ENCODE assay signal across 8 mouse cellular contexts in genomic region chr10:25268476-25269351, GRCm38 (mm10). TPM values are rescaled to one million over a fixed set of nuclear protein-coding genes. Genes with fewer than 3 reads are reported as not detected.
DNase-seq lines count a peak whose midpoint lies in the region; ATAC-seq and TF ChIP-seq lines count a peak whose summit lies in the region.

No protein-coding gene starts in this region.

- H3K9ac ChIP-seq in limb, embryonic 11.5 days (ENCODE audit: low read length), result no peak overlapping the region
- no peak overlapping the region for H3K9ac ChIP-seq in forebrain, embryonic 15.5 days (replicated peaks)
- H3K9ac ChIP-seq in intestine, postnatal 0 days (ENCODE audit: low read depth, low read length), result no peak overlapping the region
- H3K9ac ChIP-seq in stomach, postnatal 0 days (ENCODE audit: low read length), result no peak overlapping the region

- WGBS in limb, embryonic 11.5 days, result 53% methylated on average over 18 of the region's 18 CpGs
- WGBS in limb, embryonic 10.5 days, result 60% methylated on average over 18 of the region's 18 CpGs
- WGBS in forebrain, embryonic 15.5 days, result 51% methylated on average over 18 of the region's 18 CpGs
- 42% methylated on average over 18 of the region's 18 CpGs for WGBS in intestine, postnatal 0 days
- 36% methylated on average over 18 of the region's 18 CpGs for WGBS in stomach, postnatal 0 days

- H3K4me3 ChIP-seq in limb, embryonic 11.5 days (ENCODE audit: low read depth, low read length), result no peak overlapping the region
- H3K4me3 ChIP-seq in limb, embryonic 10.5 days, result no peak overlapping the region
- no peak overlapping the region for H3K4me3 ChIP-seq in forebrain, embryonic 15.5 days
- H3K4me3 ChIP-seq in intestine, postnatal 0 days (ENCODE audit: low read depth, low read length), result no peak overlapping the region
- H3K4me3 ChIP-seq in stomach, postnatal 0 days (ENCODE audit: low read depth, low read length), result no peak overlapping the region

- no peaks in the 10 kb centered on the region for H3K27me3 ChIP-seq in limb, embryonic 11.5 days (ENCODE audit: control insufficient read depth, insufficient read depth, low read length)
- no peaks in the 10 kb centered on the region for H3K27me3 ChIP-seq in limb, embryonic 10.5 days (ENCODE audit: low read depth, poor library complexity, severe bottlenecking)
- no peaks in the 10 kb centered on the region for H3K27me3 ChIP-seq in forebrain, embryonic 15.5 days
- no peaks in the 10 kb centered on the region for H3K27me3 ChIP-seq in intestine, postnatal 0 days (replicated peaks; ENCODE audit: control insufficient read depth, insufficient read depth, low read length)
- H3K27me3 ChIP-seq in stomach, postnatal 0 days (ENCODE audit: control insufficient read depth, insufficient read depth, low read length), result no peaks in the 10 kb centered on the region

- DNase-seq in limb, embryonic 11.5 days (ENCODE audit: low spot score), result peak; percentile 34
- DNase-seq in limb, embryonic 10.5 days (ENCODE audit: low spot score), result no peak
- DNase-seq in T-cell, adult 2 months (ENCODE audit: low spot score), result peak; percentile 45
- DNase-seq in lung, postnatal 36 days, result peak; percentile 87
- no peak for DNase-seq in stomach, postnatal 0 days (ENCODE audit: low spot score)
- no peak for DNase-seq in urinary bladder, adult 2 months (ENCODE audit: low spot score)

- no peak overlapping the region for H3K4me2 ChIP-seq in limb, embryonic 11.5 days (ENCODE audit: low read depth, severe bottlenecking)
- no peak overlapping the region for H3K4me2 ChIP-seq in forebrain, embryonic 15.5 days (replicated peaks)
- H3K4me2 ChIP-seq in intestine, postnatal 0 days (replicated peaks; ENCODE audit: low read depth), result no peak overlapping the region
- H3K4me2 ChIP-seq in stomach, postnatal 0 days (replicated peaks; ENCODE audit: low read depth), result no peak overlapping the region; the same call in 1 of the 2 replicates

- TF ChIP-seq EP300 in stomach, postnatal 0 days (optimal IDR thresholded peaks at IDR 0.05), result no peak

- no peaks in the 10 kb centered on the region for H3K4me1 ChIP-seq in limb, embryonic 11.5 days (ENCODE audit: control insufficient read depth, insufficient read depth, low read length)
- H3K4me1 ChIP-seq in limb, embryonic 10.5 days, result no peaks in the 10 kb centered on the region
- H3K4me1 ChIP-seq in forebrain, embryonic 15.5 days, result peaks cover 3% of the 10 kb centered on the region; the same call in 1 of the 2 replicates
- H3K4me1 ChIP-seq in intestine, postnatal 0 days (replicated peaks; ENCODE audit: control insufficient read depth, insufficient read depth, low read length), result no peaks in the 10 kb centered on the region
- no peaks in the 10 kb centered on the region for H3K4me1 ChIP-seq in stomach, postnatal 0 days (replicated peaks; ENCODE audit: control insufficient read depth, insufficient read depth)

- H3K27ac ChIP-seq in limb, embryonic 11.5 days (replicated peaks; ENCODE audit: low read depth, low read length), result no peak overlapping the region
- no peak overlapping the region for H3K27ac ChIP-seq in limb, embryonic 10.5 days
- no peak overlapping the region for H3K27ac ChIP-seq in forebrain, embryonic 15.5 days (replicated peaks)
- H3K27ac ChIP-seq in intestine, postnatal 0 days (ENCODE audit: low read depth, low read length), result no peak overlapping the region
- H3K27ac ChIP-seq in stomach, postnatal 0 days (replicated peaks), result no peak overlapping the region

- H3K9me3 ChIP-seq in limb, embryonic 11.5 days (ENCODE audit: control insufficient read depth, low read length), result no peaks in the 10 kb centered on the region; the same call in 1 of the 2 replicates
- H3K9me3 ChIP-seq in limb, embryonic 10.5 days (replicated peaks), result no peaks in the 10 kb centered on the region
- no peaks in the 10 kb centered on the region for H3K9me3 ChIP-seq in forebrain, embryonic 15.5 days
- no peaks in the 10 kb centered on the region for H3K9me3 ChIP-seq in intestine, postnatal 0 days (ENCODE audit: control insufficient read depth)
- H3K9me3 ChIP-seq in stomach, postnatal 0 days (ENCODE audit: control insufficient read depth, low read length), result no peaks in the 10 kb centered on the region

- 0 out of 2 replicates have a peak, but pooled peaks have one; percentile 51 for ATAC-seq in limb, embryonic 11.5 days (ENCODE audit: insufficient number of reproducible peaks, low FRiP score, low TSS enrichment, low read depth)
- peak; percentile 88 for ATAC-seq in forebrain, embryonic 15.5 days (replicated peaks)
- peak; percentile 69 for ATAC-seq in intestine, postnatal 0 days
- peak; percentile 82 for ATAC-seq in stomach, postnatal 0 days (ENCODE audit: low FRiP score, low TSS enrichment)

- H3K36me3 ChIP-seq in limb, embryonic 11.5 days (ENCODE audit: control insufficient read depth, insufficient read depth, low read length), result no peaks in the 10 kb centered on the region
- peaks cover 17% of the 10 kb centered on the region for H3K36me3 ChIP-seq in limb, embryonic 10.5 days
- no peaks in the 10 kb centered on the region for H3K36me3 ChIP-seq in forebrain, embryonic 15.5 days
- no peaks in the 10 kb centered on the region; the same call in 1 of the 2 replicates for H3K36me3 ChIP-seq in intestine, postnatal 0 days (ENCODE audit: control insufficient read depth, insufficient read depth)
- H3K36me3 ChIP-seq in stomach, postnatal 0 days (ENCODE audit: control insufficient read depth, insufficient read depth, low read length), result no peaks in the 10 kb centered on the region; the same call in 1 of the 2 replicates

- TF ChIP-seq CTCF in intestine, postnatal 0 days (IDR thresholded peaks at IDR 0.05; ENCODE audit: low read depth), result peak; percentile 70
- peak; percentile 78 for TF ChIP-seq CTCF in stomach, postnatal 0 days (IDR thresholded peaks at IDR 0.05; ENCODE audit: low read depth)

RNA-seq across cellular contexts. Expression of gene Akap7, which starts 39.0 kb away (rescaled TPM):
- 17.9 and 22.2 TPM in 2 replicates for polyA plus RNA-seq in limb, embryonic 11.5 days (2014; fragmentation: Nextera tagmentation; extraction: Ambion mirVana)
- 18.5 and 21.3 TPM in 2 replicates for polyA plus RNA-seq in limb, embryonic 10.5 days (2016; fragmentation: Nextera tagmentation; extraction: Ambion mirVana)
- polyA plus RNA-seq in forebrain, embryonic 15.5 days (2015; fragmentation: Nextera tagmentation; extraction: Ambion mirVana), result 24.5 and 28.3 TPM in 2 replicates
- 42.3 and 51.6 TPM in 2 replicates for polyA plus RNA-seq in intestine, postnatal 0 days (2015; fragmentation: Nextera tagmentation; extraction: Ambion mirVana)
- 21.5 and 23.1 TPM in 2 replicates for polyA plus RNA-seq in stomach, postnatal 0 days (2015; fragmentation: Nextera tagmentation; extraction: Ambion mirVana)
- polyA plus RNA-seq in urinary bladder, adult 2 months (2012; rRNA removed), result 30.8 and 35.7 TPM in 2 replicates

Comparison
In these comparisons a context has a peak if more than half of its experiments do, and no peak if none do; other contexts are left out.
1. DNase-seq: peak in limb, embryonic 11.5 days (single experiment), T-cell, adult 2 months (single experiment) and lung, postnatal 36 days (single experiment); none in limb, embryonic 10.5 days (single experiment), stomach, postnatal 0 days (single experiment) and urinary bladder, adult 2 months (single experiment).
2. Peak in every context shown above with its lines, with median percentiles within 50 percentile points of each other: ATAC-seq.